Mouse (Mus musculus): ENCODE measurements around the gene Arpc3. TPM values are rescaled to one million over a fixed set of nuclear protein-coding genes. Genes with fewer than 3 reads are reported as not detected.
"Not testable (repeated sequence)": the region's sequence is repeated elsewhere in the genome, so short reads cannot be mapped to it uniquely, and the experiment has no call there.

The Arpc3 gene
- polyA plus RNA-seq, 1 experiment from 2014 or later: 193 TPM

DNA sequence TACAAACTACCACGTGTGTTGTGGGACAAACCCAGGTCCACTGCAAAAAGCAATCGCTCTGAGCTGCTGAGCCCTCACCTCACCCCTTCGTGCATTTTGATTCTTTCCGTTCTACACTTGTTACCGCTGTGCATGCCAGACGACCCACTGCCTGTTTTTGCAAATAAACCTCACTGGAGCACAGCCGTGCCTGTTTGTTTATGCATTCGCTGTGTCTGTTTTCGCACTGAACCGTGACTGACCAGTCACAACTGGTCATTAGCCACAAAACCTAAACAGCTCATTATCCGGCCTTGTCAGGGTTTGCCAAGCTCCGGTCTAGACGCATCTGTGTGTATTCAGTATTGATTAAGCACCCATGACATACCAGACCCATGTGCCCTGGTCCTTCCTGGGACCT, 10.5 kb downstream of the Arpc3 start:
- Histone ChIP-seq H3K4me1 (peaks cover 3% of the 10 kb centered on the region), H3K36me3 (peaks cover 71% of the 10 kb centered on the region), H3K9ac (replicated peaks) (no peak overlapping the region), H3K4me2 (replicated peaks) (no peak overlapping the region), H3K27ac (replicated peaks) (peak overlapping the region; percentile 24; the same call in 1 of the 2 replicates), H3K4me3 (no peak overlapping the region), H3K9me3 (no peaks in the 10 kb centered on the region; the same call in 1 of the 2 replicates), H3K27me3 (no peaks in the 10 kb centered on the region)
- WGBS: 72% methylated on average over 13 of the region's 13 CpGs
- ATAC-seq (replicated peaks): no peak

DNA sequence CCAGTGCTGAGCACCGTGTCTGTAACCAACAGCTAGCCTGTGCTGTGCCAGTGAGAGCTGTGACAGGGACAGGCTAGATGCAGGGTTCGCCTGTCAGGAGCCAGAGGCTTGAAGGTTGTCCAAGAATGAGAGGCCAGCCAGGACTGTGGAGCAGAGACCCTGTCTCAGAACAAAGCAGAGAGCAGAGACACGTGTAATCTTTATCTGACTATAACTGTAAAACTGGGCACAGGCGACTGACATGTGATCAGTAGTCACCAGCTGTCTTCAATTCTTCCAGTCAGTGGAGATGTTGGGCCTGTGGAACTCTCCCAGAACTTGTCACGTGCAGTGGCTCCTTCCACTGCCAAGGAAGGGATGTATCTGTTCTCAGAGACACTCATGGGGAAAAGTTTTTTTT, 11.1 kb downstream of the Arpc3 start:
- H3K4me3 ChIP-seq: no peak overlapping the region
- ATAC-seq (replicated peaks): 0 out of 2 replicates have a peak, but pooled peaks have one; percentile 16
- no peaks in the 10 kb centered on the region for H3K27me3 ChIP-seq
- peaks cover 3% of the 10 kb centered on the region for H3K4me1 ChIP-seq
- H3K4me2 ChIP-seq (replicated peaks): no peak overlapping the region
- peaks cover 75% of the 10 kb centered on the region for H3K36me3 ChIP-seq
- H3K9ac ChIP-seq (replicated peaks): no peak overlapping the region
- peak overlapping the region; percentile 24; the same call in 1 of the 2 replicates for H3K27ac ChIP-seq (replicated peaks)
- no peaks in the 10 kb centered on the region; the same call in 1 of the 2 replicates for H3K9me3 ChIP-seq
- 81% methylated on average over 5 of the region's 5 CpGs for WGBS

DNA sequence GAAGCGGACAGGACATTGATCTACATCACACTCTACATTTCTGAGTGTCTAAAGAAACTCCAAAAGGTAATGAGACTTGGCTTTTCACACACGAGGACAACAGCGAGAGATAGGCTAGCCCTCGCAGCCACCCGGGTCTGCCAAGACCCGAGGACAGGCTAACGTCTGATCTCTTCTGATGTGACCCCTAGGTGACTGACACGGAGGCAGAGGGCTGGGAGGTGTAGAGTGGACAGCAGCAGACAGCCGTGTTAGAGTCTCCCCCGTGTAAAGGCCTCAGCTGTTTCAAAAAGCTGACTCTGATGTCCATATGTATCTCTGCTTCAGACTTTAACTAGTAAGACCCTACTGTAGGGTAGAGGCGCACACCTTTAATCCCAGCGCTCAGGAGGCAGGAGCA, 11.7 kb downstream of the Arpc3 start:
- H3K27ac ChIP-seq (replicated peaks): no peak overlapping the region
- no peak for ATAC-seq (replicated peaks)
- 96% methylated on average over 12 of the region's 12 CpGs for WGBS
- H3K9ac ChIP-seq (replicated peaks): no peak overlapping the region
- H3K9me3 ChIP-seq: no peaks in the 10 kb centered on the region; the same call in 1 of the 2 replicates
- H3K4me3 ChIP-seq: no peak overlapping the region
- H3K27me3 ChIP-seq: no peaks in the 10 kb centered on the region
- peaks cover 71% of the 10 kb centered on the region for H3K36me3 ChIP-seq
- H3K4me2 ChIP-seq (replicated peaks): no peak overlapping the region
- peaks cover 3% of the 10 kb centered on the region for H3K4me1 ChIP-seq

- H3K36me3 ChIP-seq: peaks cover 64% of the 10 kb centered on the region
Observed at GRCm38 (mm10) chr5:122405537-122405936, 13.9 kb downstream of the Arpc3 start.

DNA sequence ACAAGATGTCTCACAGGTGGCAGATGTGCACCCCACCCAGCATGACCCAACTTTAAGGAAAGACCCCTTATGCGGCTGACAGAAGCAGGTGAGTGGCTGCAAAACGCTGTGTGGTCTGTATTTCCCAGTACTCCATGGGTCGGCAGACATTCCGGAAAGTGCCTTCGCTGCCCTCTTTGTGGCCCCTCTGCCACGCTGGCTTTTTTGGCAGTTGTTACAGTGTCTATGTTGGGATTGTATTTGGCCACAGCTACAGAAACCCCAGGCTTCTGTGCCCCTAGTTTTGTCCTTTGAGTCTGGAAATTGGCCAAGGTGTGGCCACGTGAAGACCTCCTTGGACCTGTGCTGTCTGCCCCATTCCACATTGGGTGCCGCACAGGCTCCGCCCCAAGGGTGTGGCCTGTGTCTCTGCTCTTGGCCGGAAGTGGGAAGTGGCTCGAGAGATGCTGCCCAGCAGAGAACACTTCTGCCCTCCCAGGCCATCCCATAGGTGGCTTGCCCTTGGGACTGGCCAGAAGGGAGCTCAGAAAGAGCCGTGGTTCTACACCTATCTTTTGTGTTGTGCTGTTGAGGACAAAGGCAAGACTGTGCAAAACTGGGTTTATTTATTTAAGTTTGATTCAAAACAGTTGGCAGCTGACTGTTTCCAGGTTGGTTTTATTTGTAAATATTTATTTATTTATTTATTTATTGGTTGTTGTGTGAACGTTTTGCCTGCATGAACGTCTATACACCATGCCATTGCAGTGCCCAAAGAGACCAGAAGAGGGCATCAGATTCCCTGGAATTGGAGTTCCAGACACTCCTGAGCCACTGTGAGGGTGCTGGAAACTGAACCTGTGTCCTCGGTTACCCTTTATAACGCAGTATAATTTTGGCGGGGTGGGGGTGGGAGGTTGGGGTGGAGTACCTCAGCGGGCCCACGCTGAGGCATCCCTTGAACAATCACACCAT, 18.3 kb downstream of the Arpc3 start:
- no peak overlapping the region for H3K9ac ChIP-seq (replicated peaks)
- H3K27me3 ChIP-seq: no peaks in the 10 kb centered on the region
- no peaks in the 10 kb centered on the region; the same call in 1 of the 2 replicates for H3K9me3 ChIP-seq
- peaks cover 32% of the 10 kb centered on the region for H3K36me3 ChIP-seq
- WGBS: 87% methylated on average over 19 of the region's 19 CpGs
- no peaks in the 10 kb centered on the region for H3K4me1 ChIP-seq
- H3K4me2 ChIP-seq (replicated peaks): no peak overlapping the region
- H3K27ac ChIP-seq (replicated peaks): no peak overlapping the region
- H3K4me3 ChIP-seq: no peak overlapping the region
- ATAC-seq (replicated peaks): no peak

More at GRCm38 (mm10) chr5:122405537-122405936, 13.9 kb downstream of the Arpc3 start:
- H3K4me2 ChIP-seq (replicated peaks): no peak overlapping the region
- peaks cover 3% of the 10 kb centered on the region for H3K4me1 ChIP-seq
- WGBS: 96% methylated on average over 10 of the region's 10 CpGs
- no peaks in the 10 kb centered on the region; the same call in 1 of the 2 replicates for H3K9me3 ChIP-seq
- no peaks in the 10 kb centered on the region for H3K27me3 ChIP-seq
- H3K4me3 ChIP-seq: no peak overlapping the region
- no peak overlapping the region for H3K27ac ChIP-seq (replicated peaks)
- ATAC-seq (replicated peaks): no peak
- H3K9ac ChIP-seq (replicated peaks): no peak overlapping the region

DNA sequence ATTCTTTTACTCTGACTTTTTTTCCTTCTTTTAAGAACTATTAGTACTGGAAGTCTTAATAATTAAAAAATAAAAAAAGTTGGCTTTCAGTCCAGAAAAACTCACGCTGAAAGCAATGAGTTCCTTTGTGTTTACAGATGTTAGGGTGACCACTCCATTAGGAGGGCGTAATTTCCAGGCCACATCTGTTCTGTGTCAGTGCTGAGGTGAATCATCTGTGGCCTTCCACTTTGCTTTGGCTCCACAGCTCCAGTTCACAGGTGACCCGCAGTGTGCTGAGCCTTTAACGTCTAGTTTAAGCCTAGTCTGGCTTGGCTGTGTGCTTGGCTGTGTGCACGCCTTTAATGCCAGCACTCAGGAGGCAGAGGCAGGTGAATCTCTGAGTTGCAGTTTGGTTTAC, 20.2 kb downstream of the Arpc3 start:
- peaks cover 13% of the 10 kb centered on the region for H3K36me3 ChIP-seq

GRCm38 (mm10) chr5:122412826-122413225, 21.1 kb downstream of the Arpc3 start:
- H3K27me3 ChIP-seq: no peaks in the 10 kb centered on the region
- H3K4me2 ChIP-seq (replicated peaks): no peak overlapping the region
- H3K36me3 ChIP-seq: peaks cover 5% of the 10 kb centered on the region
- no peak overlapping the region for H3K4me3 ChIP-seq
- 69% methylated on average over 6 of the region's 6 CpGs for WGBS
- H3K4me1 ChIP-seq: no peaks in the 10 kb centered on the region
- ATAC-seq (replicated peaks): no peak
- H3K9me3 ChIP-seq: no peaks in the 10 kb centered on the region
- no peak overlapping the region for H3K27ac ChIP-seq (replicated peaks)
- H3K9ac ChIP-seq (replicated peaks): no peak overlapping the region

More for the DNA sequence above, 20.2 kb downstream of the Arpc3 start:
- Histone ChIP-seq H3K27ac (replicated peaks) (no peak overlapping the region), H3K4me3 (no peak overlapping the region), H3K27me3 (no peaks in the 10 kb centered on the region), H3K9ac (replicated peaks) (no peak overlapping the region), H3K4me1 (no peaks in the 10 kb centered on the region), H3K4me2 (replicated peaks) (no peak overlapping the region), H3K9me3 (no peaks in the 10 kb centered on the region)
- no peak for ATAC-seq (replicated peaks)
- WGBS: 85% methylated on average over 5 of the region's 5 CpGs

DNA sequence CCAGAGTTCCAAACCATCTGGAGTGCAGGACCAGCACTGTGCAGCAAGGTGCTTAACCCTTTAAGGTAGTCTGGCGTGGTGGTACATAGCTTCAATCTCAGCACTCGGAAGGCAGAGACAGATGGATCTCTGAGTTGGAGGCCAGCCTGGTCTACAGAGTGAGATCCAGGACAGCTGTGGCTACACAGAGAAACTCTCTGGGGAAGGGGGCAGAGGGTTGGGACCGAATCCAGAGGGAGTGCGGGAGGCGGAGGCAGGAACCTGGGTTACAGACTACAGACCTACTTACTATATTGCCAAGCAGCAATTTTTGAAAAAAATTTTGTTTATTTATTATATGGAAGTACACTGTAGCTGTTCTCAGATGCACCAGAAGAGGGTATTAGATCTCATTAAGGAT, 22.7 kb downstream of the Arpc3 start:
- Histone ChIP-seq H3K9me3 (no peaks in the 10 kb centered on the region), H3K4me3 (no peak overlapping the region), H3K36me3 (peaks cover 5% of the 10 kb centered on the region), H3K27me3 (no peaks in the 10 kb centered on the region), H3K4me1 (no peaks in the 10 kb centered on the region), H3K4me2 (replicated peaks) (no peak overlapping the region), H3K27ac (replicated peaks) (no peak overlapping the region), H3K9ac (replicated peaks) (no peak overlapping the region)
- 83% methylated on average over 5 of the region's 5 CpGs for WGBS
- no peak for ATAC-seq (replicated peaks)

DNA sequence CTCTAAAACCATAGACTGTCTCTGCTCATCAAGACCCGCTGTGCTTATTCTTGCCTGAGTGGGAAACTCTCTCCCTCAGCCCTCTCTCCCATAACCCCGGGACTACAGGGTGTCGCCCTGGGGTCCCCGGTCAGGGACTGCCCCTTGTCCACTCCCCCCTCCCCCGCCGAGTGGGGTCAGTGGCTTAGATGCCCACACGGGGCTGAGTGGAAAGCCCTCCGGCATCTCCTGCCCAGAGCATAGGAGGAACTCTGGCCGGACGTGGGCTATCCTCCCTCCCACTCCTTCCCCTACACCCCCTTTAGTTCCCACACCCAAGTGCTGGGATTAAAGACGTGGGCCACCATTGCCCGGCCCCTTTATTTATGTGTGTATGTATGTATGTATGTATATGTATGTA, 23.8 kb downstream of the Arpc3 start:
- Histone ChIP-seq H3K27me3 (no peaks in the 10 kb centered on the region), H3K4me3 (no peak overlapping the region), H3K27ac (replicated peaks) (no peak overlapping the region), H3K36me3 (no peaks in the 10 kb centered on the region), H3K4me2 (replicated peaks) (no peak overlapping the region), H3K9ac (replicated peaks) (no peak overlapping the region), H3K4me1 (no peaks in the 10 kb centered on the region), H3K9me3 (no peaks in the 10 kb centered on the region)
- 89% methylated on average over 12 of the region's 12 CpGs for WGBS
- ATAC-seq (replicated peaks): no peak

GRCm38 (mm10) chr5:122420676-122421075, 29.0 kb downstream of the Arpc3 start:
- H3K27me3 ChIP-seq; H3K9ac ChIP-seq (replicated peaks); H3K4me2 ChIP-seq (replicated peaks); H3K4me3 ChIP-seq; H3K27ac ChIP-seq (replicated peaks); ATAC-seq (replicated peaks); H3K9me3 ChIP-seq; H3K36me3 ChIP-seq: not testable (repeated sequence)
- 68% methylated on average over 4 of the region's 4 CpGs for WGBS
- H3K4me1 ChIP-seq: peaks cover 19% of the 10 kb centered on the region

DNA sequence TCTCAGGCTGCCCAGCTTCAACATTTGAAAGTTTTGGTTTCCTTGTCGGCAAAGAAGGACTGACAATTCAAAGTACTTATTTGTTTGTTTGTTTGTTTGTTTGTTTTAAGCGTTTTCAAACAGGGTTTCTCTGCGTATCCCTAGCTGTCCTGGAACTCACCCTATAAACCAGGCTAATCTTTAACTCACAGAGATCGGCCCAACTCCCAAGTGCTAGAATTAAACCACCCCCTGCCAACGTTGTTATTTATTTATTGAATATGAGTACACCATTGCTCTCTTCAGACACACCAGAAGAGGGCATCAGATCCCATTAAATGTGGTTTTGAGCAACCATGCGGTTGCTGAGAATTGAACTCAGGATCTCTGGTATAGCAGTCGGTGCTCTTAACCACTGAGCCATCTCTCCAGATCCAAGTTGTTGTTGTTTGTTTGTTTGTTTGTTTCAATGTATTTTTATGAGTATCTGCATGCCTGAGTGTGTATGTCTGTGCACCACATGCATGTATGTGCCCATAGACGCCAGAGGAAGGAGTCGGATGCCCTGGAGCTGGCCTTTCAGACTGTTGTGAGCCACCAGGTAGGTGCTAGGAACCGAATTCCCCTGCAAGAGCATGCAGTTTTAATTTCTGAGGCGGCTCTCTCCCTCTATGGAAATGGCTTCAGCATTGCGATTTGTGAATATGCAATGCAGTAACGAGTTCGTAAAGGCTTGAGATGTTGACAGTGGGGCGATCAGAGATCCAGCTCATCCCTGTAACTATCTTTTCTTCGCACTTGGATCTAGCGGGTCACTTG, 29.8 kb downstream of the Arpc3 start, which contains the start of gene Anapc7:
Gene Anapc7, plus strand, starts transcription at position 423 of the 798 bp plus-strand sequence.
- Histone ChIP-seq H3K27ac (replicated peaks) (peak within 1 kb of the TSS; percentile 93), H3K36me3 (no peaks in the 10 kb centered on the region), H3K4me2 (replicated peaks) (peak within 1 kb of the TSS; percentile 86), H3K27me3 (no peaks in the 10 kb centered on the region), H3K9ac (replicated peaks) (peak within 1 kb of the TSS; percentile 82), H3K9me3 (no peaks in the 10 kb centered on the region), H3K4me3 (peak within 1 kb of the TSS; percentile 83), H3K4me1 (peaks cover 19% of the 10 kb centered on the region)
- ATAC-seq (replicated peaks): peak; percentile 3
- 23% methylated on average over 17 of the region's 17 CpGs for WGBS

Measured in forebrain, embryonic 15.5 days (tissue).